Mouse (Mus musculus) liver, postnatal 0 days (tissue): ENCODE results near the gene Zfp64.

Experiments
- CTCF ChIP-seq: sonication (generic); IDR thresholded peaks from 2 replicates; pipeline ENCODE4 v1.5.1; 2016; ENCODE audit warnings: antibody characterized with exemption, low read depth
- EP300 ChIP-seq: IDR thresholded peaks from 2 replicates; pipeline ENCODE4 v1.6.1; 2016; ENCODE audit warnings: antibody characterized with exemption, low read depth, mild to moderate bottlenecking

DNA sequence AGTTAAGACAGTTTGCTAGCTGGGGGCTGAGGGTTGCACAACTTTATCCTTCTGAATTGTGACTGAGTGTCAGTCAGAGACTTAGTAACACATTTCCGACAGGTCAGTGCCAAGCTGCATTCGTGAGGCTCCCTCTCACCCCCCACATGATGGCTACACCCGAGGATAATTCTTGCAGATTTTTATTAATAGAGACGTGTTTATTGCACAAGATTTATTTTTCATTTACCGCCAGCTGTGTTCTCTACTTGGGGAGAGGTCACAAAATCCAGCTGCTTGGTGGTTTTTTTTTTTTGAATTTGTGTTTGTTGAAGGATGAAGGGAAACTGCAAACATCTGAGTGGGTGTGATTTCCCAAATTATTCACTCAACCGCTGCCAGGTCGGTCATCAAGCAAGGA lies 28.0 kb downstream of the Zfp64 start:
- no peak for TF ChIP-seq EP300
- TF ChIP-seq CTCF: no peak
